Mouse (Mus musculus) thymus, postnatal 10 days (tissue): ENCODE data around the gene Sh3kbp1.

Source experiments
- DNase-seq, 2 experiments: peaks; one replicate each; pipeline ENCODE4 v3.0.0; 2021; ENCODE audit warnings: low spot score in 2 of 2

The Sh3kbp1 gene

DNA sequence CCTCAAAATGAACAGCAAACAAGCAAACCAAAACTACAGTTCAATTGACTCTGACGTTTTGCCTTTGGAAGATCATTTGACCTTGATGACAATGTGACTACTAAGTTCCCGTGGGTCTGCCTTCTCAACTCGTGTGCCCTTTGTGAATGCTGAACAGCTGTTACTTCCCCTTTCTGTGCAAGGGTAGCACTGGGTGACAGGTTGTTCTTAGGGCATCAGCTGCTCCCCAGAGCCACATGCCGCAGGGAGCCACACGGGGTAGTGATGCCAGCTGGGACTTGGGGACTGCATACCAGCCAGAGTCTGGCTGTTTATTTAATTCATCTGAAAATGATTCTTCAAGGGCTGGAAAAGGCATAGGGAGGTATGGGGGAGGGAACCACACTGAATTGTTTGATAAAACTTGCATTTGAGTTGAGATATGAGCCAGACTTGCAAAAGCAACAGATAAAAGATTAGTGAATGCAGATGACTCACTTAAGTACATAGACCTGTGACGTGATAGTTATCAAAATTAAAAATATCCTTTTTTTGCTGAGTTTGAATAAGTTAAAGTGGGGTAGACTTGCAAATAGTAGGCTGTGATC, 108.5 kb downstream of the Sh3kbp1 start:
- DNase-seq, result peak; percentile 31 to 32

DNA sequence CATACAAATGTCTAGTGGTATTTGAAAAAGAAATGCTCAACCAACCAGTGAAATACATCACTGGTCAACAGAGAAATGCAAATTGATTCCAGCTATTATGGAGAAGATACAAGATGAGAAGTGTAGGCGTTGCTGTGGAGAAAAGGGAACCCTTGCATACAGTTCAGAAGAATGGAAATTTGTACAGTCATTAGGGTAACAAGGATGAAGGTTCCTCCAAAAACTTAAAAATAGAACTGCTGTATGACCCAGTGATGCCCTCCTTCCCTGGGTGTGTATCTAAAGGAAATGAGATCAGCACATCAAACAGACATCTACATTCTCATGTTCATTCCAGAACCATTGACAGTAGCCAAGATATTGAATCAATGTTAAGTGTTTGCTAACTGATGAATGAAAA, 110.3 kb downstream of the Sh3kbp1 start:
- DNase-seq, result no peak

DNA sequence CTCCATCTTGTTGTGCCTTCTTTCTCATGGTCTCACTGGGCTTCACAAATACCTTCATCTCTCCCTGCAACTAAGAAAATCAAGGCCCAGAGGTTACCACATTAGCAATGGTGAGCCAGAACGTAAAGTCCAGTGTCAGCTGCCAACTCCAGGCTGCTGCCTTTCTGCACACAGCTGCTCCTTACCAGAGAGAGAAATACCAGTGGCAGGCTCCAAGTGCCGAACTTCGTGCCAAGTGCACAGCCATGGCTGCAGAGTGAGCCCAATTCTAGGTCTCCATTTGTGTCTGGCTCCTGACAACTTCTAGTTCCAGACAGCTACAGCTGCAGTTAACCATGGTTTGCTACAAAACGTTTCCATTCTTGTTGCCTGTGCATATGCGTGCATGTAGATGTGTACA, 117.0 kb downstream of the Sh3kbp1 start:
- no peak for DNase-seq

DNA sequence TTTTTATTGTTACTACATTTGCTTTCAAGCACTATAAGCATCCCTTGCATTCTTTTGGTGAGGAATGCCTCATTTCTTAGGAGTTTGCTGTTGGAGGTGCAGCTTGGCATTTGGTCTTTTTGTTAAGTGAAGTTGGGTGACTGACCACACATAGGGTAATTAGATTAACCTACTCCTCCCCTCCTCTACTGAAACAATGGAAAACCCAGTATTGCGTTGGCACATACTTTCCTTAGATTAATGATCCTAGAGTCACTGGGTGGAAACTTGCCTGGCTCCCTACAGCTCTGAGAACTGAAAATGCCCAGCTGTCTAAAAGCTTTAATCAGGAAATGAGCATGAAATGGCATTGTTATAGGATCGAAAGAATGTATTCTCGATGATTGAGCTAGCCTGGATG, 117.5 kb downstream of the Sh3kbp1 start:
- no peak for DNase-seq

DNA sequence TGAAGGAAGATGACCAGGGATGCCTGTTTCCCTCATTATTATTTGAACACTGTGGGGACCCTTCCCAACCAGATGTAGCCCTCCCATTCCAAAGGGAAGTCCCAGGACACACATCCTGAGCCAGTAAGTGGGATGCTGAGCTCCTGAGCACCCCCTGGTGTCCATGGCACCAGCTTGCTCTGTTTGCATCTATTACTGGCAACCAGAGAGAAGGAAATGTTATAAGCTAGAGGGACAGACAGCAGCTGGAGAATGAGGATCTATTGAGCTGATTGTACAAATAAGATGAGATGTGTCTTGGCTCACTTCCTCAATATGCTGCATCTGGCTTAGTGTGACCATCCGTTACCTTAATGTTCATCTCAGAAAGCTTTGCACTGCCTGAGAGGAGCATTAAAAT, 124.8 kb downstream of the Sh3kbp1 start:
- DNase-seq, result peak in 1 of 2 experiments; percentile 32

DNA sequence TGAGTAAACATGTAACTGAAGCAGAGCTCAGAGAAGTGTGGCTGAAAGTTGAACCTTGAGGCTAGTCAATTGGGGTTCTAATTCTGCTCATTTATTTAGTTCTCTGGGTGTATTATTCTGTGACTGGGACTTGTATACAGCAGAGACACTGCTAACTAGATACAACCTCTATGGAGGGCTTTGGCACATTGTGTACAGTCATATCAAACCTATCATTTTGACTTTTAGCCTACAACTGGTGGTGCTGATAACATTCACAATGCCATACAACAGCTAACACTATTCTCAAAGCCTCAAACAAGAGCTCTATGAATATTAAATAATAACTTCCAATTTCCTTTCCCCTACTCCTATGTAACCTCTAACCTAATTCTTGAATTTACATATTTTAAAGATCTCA, 129.2 kb downstream of the Sh3kbp1 start:
- DNase-seq, result no peak

DNA sequence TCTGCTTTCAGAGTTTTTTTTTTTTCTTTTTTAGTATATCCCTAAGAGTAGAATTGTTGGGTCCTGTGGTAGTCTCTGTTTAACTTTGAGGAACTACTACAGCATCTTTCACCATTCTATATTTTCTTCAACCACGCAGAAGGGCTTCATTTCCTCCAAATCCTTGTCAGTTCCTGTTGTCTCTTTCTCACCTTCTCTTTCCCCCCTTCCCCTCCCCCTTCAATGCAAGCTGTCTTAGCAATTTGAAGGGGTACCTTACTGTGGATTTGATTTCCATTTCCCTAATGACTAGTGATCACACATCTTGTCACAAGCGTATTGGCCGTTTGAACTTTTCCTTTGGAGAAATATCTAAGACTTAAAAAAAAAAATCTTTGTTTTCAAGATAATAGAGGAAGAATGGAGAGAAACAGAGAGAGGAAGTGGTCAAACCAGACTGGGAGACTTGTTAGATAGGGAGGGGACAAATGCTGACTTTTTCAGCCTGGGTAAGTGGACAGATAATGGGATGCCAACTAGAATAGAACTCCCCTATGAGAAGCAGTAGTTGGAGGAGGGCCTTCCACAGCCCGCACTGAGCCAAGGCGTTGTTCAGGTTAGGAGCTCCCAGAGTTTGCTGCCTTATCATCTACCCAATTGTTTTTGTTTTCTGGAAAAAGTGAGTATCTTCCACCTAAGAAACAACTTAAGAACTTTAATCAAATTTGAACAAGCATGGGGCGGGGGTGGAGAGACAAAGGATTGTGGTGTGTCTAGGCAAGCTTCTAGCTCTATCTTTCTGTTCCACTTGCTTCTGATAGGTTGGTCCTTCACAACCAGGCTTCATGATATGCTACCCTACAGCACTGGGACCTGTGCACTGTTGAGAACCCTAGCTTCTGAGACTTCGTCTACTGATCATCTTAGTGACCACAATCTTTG, 130.1 kb downstream of the Sh3kbp1 start:
- DNase-seq, result peak in 1 of 2 experiments; percentile 4

DNA sequence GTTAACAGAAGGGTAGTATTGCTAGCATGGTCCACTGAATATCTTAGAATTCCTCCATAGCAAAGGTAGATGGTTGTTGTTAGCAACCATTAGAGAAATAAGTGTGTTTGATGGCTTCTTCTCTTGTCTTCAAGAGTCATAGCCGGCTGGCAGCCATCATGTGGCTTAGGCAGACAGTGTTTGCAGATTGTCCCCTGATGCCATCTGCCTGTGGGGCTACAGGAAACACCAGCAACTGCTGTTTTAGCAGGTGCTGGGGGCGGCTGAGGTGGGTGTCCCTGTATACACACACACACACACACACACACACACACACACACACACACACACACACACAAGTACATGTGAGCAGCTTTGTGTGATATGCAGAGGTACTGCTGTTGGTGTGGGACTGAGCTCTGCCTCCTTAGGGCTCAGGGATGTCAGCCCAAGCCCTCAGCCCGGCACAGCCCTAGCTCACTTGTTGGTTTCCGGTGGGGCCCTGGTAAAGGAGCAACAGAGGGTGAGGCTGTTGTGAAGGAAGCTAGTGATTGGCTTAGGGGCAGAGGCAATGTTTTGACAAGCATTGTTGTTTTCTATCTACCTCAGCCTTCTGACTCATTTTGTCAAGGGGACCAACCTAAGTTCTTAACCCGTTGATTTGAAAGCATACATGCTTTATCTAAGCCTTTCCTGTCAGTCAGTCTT, 130.9 kb downstream of the Sh3kbp1 start:
- DNase-seq, result peak; percentile 65 to 80

DNA sequence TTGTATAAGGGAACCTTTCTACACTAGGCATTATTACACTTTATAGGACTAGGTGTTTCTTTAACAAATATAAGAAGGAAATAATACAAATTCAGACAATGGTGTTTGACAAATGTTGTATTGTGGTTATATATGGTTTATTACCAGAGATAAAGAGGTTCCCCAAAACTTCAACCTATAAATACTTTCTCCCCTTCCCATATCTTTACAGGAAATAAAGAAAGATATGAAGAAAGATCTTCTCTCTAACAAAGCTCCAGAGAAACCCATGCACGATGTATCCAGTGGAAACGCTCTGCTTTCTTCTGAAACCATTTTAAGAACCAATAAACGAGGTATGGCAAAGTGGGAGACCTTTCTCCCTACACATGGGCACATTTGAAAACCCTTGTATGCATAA, 136.7 kb downstream of the Sh3kbp1 start:
- DNase-seq, result no peak

DNA sequence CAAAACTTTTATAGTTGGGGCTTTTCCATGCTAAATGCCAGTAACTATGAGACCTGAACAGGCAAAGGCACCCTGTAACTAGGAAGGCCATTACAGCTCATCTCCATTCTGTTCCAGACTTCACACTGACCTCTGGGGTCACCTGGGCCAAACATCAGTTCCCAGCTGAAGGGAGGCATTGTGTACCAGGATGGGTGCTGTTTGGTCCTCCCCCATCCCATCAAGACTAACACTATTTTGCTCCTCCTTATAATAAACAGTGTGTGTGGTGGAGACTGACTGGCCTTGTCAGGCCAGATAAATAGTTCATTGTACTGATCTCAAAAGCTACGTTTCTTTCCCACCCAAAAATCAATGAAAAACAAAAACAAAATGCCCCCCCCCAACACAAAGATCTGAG, 138.8 kb downstream of the Sh3kbp1 start:
- no peak for DNase-seq

DNA sequence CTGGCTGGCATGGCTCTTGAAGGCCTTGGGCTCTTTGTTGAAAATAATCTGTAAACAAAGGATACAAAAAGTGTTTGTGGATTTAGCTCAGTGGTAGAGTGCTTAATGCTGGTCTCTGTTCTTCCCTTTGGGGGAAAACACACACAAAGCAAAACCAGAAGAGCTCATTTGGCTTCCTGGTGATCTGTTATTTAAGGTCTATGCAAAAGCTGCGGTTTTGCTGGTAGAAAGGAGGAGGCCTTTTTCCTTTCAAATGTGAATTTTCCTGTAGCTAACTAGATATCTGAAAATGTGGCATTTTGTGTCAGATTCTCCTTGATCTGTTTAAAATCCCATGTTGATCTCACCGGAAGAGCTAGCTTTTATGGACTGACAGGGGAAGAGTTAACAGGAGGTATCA, 141.9 kb downstream of the Sh3kbp1 start:
- DNase-seq, result no peak

DNA sequence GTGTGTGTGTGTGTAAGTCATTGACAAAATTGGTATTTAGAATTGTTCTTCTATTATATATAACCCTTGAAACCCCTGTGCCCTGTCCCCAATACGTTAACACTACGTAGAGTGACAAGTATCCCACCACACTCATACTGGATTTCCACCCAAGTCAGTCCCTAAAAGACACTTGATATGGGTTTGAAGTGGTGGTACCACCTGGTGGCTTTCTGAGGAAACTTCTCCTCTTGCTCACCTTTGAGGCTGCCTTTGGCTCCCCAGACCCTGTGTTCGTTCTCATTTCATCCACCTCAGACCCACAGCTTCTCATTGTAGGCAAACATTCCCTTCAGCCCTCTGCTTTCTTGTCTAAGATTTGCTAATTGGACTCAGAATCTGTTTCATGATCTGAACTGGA, 142.7 kb downstream of the Sh3kbp1 start:
- peak in 1 of 2 experiments; percentile 21 for DNase-seq

DNA sequence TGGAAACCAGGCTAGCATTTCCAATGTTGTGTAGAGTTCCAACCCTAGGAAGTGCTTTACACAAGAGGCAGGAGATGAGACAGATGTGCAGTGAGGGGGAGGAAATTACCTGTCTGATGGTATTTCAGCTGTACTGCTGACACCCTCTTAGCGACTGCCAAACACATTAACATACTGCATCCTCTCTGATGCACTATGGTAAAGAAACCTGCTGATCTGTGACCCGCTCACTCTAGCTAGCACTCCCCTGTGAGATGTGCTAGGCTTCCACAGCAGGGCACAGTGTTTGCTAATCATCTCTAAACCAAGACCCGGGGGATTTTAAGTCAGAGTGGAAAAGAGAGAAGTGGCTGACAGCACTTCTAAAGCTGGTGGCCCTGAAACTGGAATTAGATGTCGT, 145.1 kb downstream of the Sh3kbp1 start:
- DNase-seq, result no peak

DNA sequence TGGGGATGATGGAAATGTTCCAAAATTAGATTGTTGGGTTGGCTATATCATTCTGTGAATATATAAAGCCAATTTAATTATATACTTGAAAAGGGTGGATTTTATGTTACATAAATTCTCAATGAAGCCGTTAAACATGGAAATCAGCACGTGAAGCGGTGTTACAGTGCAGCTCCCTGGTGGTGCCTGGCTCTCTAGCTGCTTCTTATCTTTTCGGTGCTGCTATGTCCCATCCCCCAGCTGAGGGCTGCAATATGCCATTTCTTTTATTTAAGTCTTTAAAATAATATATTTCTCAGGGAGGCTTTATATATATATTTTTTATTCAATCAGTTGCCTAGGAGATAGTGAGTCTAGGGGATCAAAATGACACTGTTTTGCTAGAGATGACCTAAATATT, 148.0 kb downstream of the Sh3kbp1 start:
- no peak for DNase-seq

DNA sequence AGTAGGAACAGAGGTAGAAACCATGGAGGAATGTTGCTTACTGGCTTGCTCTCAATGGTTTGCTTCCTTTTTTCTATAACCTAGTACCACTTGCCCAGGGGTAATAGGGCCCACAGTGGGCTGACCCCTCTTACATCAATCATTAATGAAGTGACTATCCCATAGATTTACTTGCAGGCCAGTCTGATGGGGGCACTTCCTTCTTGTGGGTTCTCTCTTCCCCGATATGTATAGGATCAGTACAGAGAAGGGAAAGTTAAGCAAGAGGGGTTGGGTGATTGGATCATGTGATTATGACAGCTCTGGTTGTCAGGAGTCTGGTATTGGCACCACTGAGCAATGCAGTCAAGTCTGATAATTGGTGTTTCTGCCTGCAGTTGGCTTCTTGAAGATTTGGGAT, 151.7 kb downstream of the Sh3kbp1 start:
- DNase-seq, result no peak

DNA sequence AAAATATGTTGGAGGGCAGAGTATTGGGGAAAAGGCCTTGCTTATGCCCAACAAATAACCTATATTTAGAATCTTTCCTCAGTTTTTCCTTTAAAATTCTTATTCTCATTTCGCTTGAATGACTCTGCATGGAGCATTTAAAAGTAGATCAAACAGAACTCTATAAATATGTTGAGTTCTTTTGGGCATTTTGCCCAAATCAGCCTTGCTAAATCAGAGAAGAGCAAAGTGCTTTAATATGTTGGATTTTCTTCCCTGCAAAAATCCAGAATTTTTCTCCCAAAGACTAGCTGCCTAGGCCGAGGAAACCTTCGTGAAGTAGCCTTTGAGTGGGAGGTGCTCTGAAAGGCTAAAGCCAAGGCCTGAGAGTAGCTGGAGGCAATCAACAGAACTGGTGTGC, 163.4 kb downstream of the Sh3kbp1 start:
- no peak for DNase-seq

DNA sequence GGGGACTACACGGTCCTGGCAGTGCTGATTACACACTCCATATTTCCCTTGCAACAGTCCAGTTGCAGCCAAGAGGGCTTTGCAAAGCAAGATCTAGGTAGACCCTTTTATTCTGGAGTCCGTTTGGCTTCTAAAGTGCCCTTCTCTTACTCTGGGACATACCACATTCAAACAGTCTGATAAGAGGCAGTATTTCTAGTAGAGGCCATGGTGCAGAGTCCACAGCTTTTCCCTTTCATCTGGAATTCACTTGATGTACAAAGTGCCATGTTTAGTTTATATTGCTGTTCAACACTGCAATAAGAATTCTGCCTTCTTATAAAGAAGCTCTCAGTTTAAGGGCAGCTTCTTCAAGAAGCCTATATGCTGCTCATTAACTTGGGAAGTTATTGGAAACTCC, 168.5 kb downstream of the Sh3kbp1 start:
- no peak for DNase-seq

DNA sequence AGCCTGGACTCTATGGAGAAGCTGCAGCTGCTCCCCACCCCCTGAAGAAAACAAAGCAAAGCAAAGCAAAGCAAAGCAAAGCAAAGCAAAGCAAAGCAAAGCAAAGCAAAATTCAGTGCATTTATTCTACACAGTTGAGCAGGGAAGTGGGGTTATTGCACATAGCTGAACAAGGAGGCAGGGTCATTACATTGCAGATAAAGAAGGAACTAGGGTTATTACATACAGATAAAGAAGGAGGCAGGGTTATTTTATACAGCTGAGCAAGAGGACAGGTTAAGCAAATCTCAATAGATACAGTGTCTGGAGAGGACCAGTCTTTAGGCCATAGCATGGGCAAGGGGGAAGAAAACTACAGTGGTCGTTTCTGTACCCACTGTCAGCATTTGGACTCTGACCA, 177.3 kb downstream of the Sh3kbp1 start:
- no peak for DNase-seq

DNA sequence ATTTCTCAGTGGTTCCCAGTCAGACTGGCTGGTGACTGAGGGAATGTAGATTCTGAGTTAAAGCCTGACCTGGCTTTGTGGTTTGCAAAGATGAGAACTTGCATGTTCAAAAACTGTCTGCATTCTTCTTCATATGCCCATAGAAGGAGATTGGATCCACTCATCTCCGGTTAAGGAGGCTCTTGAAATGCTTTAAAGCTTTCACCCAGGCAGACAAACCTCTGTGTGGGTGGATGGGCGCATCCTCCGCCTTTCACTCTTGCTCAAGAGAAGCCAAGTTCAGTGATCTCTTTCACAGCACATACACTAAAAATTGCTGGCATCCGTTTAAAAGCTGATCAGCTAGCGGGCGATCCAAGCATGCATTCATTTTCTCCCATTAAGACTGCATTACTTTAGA, 182.4 kb downstream of the Sh3kbp1 start:
- peak; percentile 2 to 6 for DNase-seq

DNA sequence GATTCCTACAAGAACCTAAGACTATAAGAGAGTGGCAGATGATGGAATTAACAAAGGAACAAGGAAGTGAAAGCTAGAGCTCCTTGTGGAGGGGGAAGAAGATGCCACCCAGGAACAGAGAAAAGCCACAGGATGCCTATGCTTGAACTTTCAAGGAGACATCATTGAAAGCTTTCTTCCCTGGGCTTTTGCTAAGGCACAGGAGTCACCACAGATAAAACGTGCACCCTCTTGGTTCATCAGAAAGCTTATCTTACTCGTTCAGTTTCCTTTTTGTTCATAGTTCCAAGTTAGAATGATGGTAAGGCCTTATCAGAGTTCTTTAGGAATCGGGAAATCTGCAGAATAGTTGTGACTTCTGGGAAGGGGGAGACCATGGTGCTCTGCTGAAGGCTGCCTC, 183.4 kb downstream of the Sh3kbp1 start:
- DNase-seq, result no peak

DNA sequence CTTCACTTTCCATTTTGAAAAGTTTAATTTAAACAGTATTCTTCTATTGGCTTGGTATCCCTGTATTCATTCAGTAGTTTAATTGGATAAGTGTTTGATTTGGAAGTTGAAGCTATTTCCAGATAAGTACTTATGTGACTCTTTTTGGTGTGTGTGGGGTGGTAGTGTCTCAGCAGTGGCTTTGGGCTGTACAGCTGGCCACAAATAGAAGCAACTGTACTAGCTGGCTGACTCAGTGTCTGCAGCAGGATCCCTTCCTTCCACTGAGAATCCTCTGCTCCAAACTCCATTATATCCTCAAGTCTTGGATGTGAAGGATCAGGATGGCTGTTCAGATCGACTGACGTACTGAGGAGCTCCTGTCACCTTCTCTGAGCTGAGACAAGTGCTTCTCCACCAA, 190.4 kb downstream of the Sh3kbp1 start:
- no peak for DNase-seq

DNA sequence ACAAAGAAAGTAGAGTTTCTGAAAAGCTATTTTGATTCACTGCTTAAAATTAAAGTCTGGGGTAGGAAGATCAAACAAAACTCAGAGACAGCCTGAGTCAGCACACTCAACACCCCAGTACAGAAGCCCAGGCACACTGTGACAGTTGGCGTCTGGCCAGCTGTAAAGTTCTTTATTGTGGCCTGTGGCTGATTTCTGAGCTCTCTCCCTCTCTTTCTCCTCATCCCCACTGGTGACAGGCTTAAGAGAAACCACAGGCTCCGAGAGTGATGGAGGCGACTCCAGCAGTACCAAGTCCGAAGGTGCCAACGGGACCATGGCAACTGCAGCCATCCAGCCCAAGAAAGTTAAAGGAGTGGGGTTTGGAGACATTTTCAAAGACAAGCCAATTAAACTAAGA, 201.1 kb downstream of the Sh3kbp1 start:
- DNase-seq, result peak in 1 of 2 experiments; percentile 3
